Mouse (Mus musculus) adrenal gland, postnatal 4 days (tissue): ENCODE measurements around the gene Diablo. TPM values are rescaled to one million over a fixed set of nuclear protein-coding genes. Genes with fewer than 3 reads are reported as not detected.
"Not testable (repeated sequence)": the region's sequence is repeated elsewhere in the genome, so short reads cannot be mapped to it uniquely, and the experiment has no call there.

ENCODE experiments used
- DNase-seq, 2 experiments: peaks; one replicate each; pipeline ENCODE4 v3.0.0; 2021 to 2022; ENCODE audit warnings: low spot score in 2 of 2, mixed read lengths in 2 of 2
- long read RNA-seq, 2 experiments: library from polyadenylated mRNA; stranded (forward); transcript quantifications; one replicate each; pipeline ENCODE4 v2.0.0; 2021
- total RNA-seq, 2 experiments: library from RNA; stranded (reverse); gene quantifications; 2 replicates each; pipeline ENCODE4 v1.2.3; 2021

Diablo gene
- 10 to 100 TPM; 91.8 to 92.2 TPM for total RNA-seq
- long read RNA-seq, experiment 1, transcript Diablo-203 (6 exons, 1,576 nt) = major isoform, 102 of 159 reads
- long read RNA-seq, experiment 1, partial matches to known transcripts = 7 of 159 reads
- long read RNA-seq, experiment 1, other reads (novel, unspliced or antisense) = 45 of 159 reads
- long read RNA-seq, experiment 2, transcript Diablo-203 (6 exons, 1,576 nt) = major isoform, 151 of 218 reads
- long read RNA-seq, experiment 2, partial matches to known transcripts = 4 of 218 reads
- long read RNA-seq, experiment 2, other reads (novel, unspliced or antisense) = 58 of 218 reads

- DNase-seq = peak; percentile 95 to 98
These were observed at the start of gene Diablo for GRCm38 (mm10) chr5:123523692-123524392. TSS of gene Diablo (minus strand) at chr5:123524176.

- no peak for DNase-seq
These were observed 49.4 kb upstream of the Diablo start for GRCm38 (mm10) chr5:123573362-123573761.

DNA sequence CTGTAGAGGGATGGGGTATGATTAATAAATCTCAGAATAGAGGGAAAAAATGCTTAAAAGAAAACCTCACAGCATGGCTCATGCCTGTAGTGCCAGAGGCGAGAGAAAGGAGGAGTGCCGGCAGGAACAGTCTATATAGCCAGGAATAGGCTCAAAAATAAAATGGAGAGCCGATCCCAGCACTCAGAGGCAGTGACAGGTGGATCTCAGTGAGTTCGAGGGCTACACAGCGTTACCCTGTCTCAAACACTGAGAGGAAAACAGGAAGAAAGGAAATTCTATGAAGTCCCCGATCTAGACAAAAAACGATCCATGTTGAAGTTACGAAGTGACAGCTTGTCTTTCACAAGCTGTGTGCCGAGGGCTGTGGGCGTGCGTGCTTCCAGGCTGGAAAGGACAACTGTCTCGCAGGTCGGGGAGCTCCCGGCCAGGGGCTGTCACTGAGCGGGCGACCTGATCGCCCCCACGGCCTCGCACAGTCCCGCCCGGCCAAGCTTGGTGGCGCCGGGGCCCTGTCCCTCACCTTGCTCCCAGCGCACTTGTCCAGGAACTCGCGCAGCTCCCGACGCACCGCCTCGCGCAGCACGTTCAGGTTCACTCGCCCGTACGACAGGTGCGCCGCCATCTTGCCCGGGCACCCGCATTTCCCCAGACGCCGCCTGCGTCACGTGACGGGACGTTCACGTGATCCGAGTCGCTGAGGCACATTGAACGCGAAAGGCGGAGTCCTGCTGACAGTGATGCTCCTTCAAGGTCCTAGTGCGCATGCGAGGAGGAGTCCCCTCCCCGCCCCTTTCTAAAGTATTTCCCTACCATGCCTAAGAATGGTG lies 48.6 kb upstream of the Diablo start, which contains the start of gene Vps33a:
Gene Vps33a (minus strand): TSS at position 682 of the 830 bp plus-strand sequence.
- DNase-seq = peak; percentile 94 to 99

DNA sequence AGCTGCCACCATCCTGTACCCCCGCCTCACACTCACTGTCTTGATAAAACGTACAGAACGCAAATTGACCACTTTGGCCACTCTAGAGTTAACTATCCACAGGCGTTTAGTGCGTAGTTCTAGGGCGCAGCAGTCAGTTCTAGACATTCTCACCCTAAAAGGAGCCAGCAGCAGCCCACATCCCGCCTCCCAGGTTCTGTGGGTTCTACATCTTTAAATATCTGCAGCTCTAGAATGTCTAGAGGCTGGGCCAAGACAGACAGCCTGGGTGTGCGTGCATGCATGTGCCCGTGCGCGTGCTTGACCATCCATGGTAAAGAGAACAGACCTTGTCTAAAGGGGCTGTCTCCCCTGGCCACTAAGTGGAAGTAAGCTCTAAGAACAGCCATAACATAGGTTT lies 37.2 kb upstream of the Diablo start:
- no peak for DNase-seq

DNA sequence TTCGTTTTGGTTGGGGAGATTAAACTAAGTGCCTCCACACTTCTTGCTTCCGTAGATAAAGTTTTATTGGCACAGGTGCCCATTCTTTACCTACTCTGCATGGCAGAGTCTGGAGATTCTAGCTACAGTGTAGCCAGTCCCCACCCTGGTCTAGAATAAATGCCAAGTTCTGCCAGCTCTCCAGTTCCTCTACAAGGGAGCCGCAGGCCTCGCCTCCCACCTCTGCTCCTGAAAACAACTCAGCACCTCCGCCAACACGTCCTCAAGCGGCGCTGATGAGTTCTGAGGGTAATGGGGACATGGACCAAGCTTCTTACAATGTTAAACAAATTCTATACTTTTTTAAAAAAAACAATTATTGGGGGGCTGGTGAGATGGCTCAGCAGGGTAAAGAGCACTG lies 35.6 kb upstream of the Diablo start:
- no peak for DNase-seq

GRCm38 (mm10) chr5:123556451-123556850 lies 32.5 kb upstream of the Diablo start:
- no peak for DNase-seq

- DNase-seq = no peak
These were observed 31.7 kb upstream of the Diablo start for GRCm38 (mm10) chr5:123555693-123556092.

DNA sequence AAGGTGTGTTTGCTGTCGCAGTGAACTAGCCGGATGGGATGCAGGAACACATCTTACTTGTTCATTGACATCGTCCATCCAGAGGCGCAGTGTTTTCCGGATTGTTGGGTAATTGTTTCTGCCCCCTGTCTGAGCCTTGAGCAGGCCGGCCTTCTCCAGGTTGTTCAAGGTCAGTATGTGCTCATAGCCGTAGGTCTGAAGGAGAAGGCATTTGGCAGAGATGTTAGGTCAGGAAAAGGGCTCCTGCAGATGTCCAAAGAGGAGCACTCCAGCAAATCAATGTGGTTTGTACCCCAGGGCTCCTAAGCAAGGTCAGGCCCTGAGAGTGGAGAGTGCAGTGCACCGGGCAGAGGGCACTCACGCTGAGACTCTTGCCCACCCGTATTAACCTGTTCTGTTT lies 9.8 kb upstream of the Diablo start:
- no peak for DNase-seq

- peak in 1 of 2 experiments; percentile 0 for DNase-seq
These were observed 6.1 kb upstream of the Diablo start for GRCm38 (mm10) chr5:123530056-123530455.

- DNase-seq = peak in 1 of 2 experiments; percentile 1
These were observed 4.7 kb upstream of the Diablo start for GRCm38 (mm10) chr5:123528641-123529040.

GRCm38 (mm10) chr5:123525916-123526495 lies 2.0 kb upstream of the Diablo start:
- DNase-seq = peak in 1 of 2 experiments; percentile 0

DNA sequence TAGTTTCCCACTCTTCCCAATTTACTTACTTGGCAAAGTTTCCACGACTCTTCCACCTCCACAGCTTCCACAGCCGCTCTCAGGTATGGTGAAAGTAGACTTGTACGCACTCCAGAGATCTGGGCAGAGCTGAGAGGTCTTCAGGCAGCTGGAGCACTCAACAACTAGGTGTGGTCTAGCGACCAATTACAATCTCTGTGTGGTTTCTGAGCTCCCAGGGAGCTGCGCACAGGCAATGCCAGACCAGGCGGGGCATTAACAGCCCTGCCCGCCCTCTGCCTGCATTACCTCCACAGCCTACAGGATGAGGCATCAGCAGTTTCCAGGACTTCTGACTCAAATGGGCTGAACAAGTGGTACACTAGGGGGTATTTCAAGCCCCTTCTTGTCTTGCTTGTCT lies 1.3 kb upstream of the Diablo start, which contains the start of gene Gm49027:
Gene Gm49027 (minus strand): TSS at position 208 of the 400 bp plus-strand sequence.
- DNase-seq = peak in 1 of 2 experiments; percentile 2

DNA sequence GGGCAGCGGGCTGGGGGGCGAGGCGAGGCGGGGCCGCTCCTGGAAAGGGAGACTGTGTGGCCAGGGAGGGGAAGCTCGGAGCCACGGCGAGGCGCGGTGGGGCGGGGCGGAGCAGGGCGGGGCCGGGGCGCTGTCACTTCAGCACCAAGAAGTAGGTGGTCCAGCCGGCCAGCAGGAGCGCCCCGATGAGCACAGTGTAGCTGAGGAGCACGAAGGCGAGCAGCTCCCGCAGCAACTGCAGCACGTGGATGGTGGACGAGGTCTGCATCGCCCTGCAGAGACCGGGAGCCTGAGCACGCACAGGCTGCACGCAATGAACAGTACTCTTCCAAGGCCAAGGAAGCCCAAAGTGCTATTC lies 396 bp upstream of the Diablo start:
- no peak for DNase-seq

- no peak for DNase-seq
These were observed 1.8 kb downstream of the Diablo start for GRCm38 (mm10) chr5:123522166-123522565.

DNA sequence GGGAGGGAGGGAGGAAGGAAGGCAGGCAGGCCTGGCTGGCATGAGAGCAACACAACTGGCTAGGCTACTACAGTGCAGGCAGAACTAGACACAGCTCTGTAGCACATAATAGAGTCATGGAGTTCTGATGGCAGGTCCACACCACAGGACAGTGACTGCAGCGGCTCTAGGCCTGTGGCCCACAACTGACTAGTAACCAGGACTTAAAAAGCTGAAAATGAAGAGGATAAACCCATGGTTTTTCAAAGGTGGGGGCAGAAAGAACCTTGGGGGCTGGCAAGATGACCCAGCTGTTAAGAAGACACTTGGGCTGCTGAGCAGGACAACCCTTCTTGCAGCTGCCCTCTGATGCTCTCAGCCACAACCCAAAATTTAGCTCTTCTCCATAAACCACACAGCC lies 2.4 kb downstream of the Diablo start:
- DNase-seq = no peak

GRCm38 (mm10) chr5:123520666-123521065 lies 3.3 kb downstream of the Diablo start:
- no peak for DNase-seq

DNA sequence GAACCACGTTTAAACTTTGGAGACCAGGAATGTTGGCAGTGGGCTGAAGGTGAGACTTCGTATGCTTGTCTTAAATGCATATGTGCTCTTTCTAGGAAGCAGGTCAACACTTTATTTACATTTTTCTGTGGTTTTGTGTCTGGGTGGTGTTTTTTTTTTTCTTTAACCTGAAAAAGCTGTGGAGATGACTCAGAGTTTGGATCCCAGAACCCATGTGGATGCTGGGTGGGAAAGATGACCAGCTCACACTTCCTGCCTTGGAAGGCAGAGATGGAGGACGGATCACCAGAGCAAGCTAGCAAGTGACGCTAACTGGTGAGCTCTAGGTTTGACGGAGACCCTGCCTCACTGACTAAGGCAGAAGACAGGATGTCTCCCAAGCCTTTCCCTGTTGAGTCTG lies 9.1 kb downstream of the Diablo start:
- DNase-seq = no peak

DNA sequence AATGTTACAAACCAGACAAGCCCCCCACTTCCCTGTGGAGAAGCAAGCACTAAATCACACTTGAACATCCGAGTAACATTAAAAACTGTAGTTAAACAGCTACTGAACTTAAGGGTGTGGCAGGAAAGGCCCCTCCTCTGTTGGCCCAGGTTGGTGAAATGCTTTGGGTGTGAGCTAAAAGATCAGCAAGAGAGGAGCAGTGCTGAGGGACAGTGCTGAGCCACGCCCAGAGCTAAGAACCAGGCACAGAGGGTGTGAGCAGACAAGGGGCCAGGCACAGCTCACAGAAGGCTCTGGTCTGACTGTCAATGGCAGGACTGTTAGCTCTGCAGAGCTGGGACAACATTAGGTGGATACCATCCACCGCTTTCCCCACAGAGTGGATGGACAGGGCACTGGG lies 11.9 kb downstream of the Diablo start:
- DNase-seq = no peak

DNA sequence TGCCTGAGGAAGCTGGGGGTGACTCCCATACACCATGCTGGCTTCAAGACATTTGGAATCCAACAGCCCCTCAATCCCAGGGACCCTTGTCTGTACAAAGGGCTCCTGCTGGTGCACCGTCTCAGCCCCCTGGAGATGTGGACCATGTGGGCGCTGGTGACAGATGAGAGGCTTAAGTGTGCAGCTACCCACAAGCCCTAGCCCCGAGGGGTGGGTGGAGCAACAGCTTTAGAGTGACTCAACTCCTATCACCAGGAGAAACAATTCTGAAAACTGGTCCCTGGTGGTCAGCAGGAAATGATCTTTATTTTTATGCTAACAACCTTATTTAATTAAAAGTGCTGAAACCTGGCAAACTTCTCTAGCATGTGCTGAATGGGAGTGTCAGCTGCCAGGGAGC lies 12.6 kb downstream of the Diablo start:
- not testable (repeated sequence) for DNase-seq

GRCm38 (mm10) chr5:123510160-123510559 lies 13.8 kb downstream of the Diablo start, which contains the start of gene B3gnt4:
TSS of gene B3gnt4 (plus strand) at chr5:123510460.
- no peak for DNase-seq

GRCm38 (mm10) chr5:123508921-123509320 lies 15.1 kb downstream of the Diablo start:
- DNase-seq = no peak
